Mouse (Mus musculus): Measurements from ENCODE around the gene Cd36. TPM values are rescaled to one million over a fixed set of nuclear protein-coding genes. Genes with fewer than 3 reads are reported as not detected.

The Cd36 gene
- polyA plus RNA-seq, 1 experiment, result 14.3 TPM

DNA sequence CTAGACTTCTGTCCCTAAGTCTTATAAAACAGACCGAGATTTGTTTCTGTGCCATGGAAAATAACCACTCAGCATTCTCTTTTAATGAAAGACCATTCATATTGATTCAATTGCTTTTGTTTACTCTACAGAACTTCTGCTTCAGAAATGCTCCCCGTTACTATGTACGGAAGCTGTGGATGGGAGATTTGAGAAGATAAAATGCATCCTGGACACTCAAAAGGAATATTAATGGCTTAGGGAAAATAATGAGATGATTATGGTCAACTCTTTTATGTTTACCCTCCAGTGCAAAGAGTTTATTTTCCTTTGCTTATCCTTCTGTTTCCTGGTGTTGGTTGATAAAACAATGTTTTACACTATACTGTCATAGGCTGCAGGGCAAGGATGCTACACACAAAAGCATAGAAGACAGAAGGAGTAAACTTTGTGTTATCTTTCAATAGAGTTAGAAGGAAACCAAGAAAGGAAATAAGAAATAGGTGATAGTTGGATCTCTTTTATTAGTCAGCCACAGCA lies 5.2 kb downstream of the Cd36 start:
- Histone ChIP-seq H3K27ac (ENCODE audit: insufficient read depth, low read length) (no peak overlapping the region), H3K4me1 (ENCODE audit: control insufficient read depth, insufficient read depth, insufficient read length) (no peaks in the 10 kb centered on the region), H3K36me3 (ENCODE audit: control insufficient read depth, insufficient read depth, low read length) (no peaks in the 10 kb centered on the region), H3K4me3 (ENCODE audit: extremely low read depth, insufficient read depth, insufficient read length) (no peak overlapping the region), H3K27me3 (ENCODE audit: control insufficient read depth, insufficient read depth, low read length) (no peaks in the 10 kb centered on the region)
- TF ChIP-seq CTCF (IDR thresholded peaks at IDR 0.05; ENCODE audit: extremely low read depth, insufficient read depth, insufficient read length, insufficient replicate concordance), result no peak
- TF ChIP-seq POLR2A (IDR thresholded peaks at IDR 0.05; ENCODE audit: low read depth, low read length), result no peak
- no peak for DNase-seq (ENCODE audit: low read depth in 1 of 2, low spot score in 2 of 2)
- 91% methylated on average over 3 of the region's 3 CpGs for WGBS

DNA sequence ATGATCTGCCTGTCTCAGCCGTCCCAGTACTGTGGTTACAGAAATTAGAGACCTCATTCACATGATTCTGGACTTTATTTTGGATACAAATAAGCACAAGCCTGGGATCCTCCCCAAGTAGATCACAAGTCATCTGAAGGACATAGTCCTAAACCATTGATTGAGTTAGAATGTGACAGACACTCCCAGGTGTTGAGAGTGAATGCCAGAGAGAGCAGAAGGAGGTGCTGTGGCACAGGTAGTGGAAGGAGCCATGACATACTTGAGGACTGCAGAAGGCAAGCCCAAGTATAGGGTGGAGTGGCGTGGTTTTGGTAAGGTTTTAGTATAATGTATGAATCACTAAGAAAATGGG lies 7.1 kb downstream of the Cd36 start:
- H3K27me3 ChIP-seq (ENCODE audit: control insufficient read depth, insufficient read depth, low read length), result no peaks in the 10 kb centered on the region
- WGBS, result 81% methylated on average over 2 of the region's 2 CpGs
- DNase-seq (ENCODE audit: low read depth in 1 of 2, low spot score in 2 of 2), result no peak
- H3K4me3 ChIP-seq (ENCODE audit: extremely low read depth, insufficient read depth, insufficient read length), result no peak overlapping the region
- TF ChIP-seq CTCF (IDR thresholded peaks at IDR 0.05; ENCODE audit: extremely low read depth, insufficient read depth, insufficient read length, insufficient replicate concordance) (no peak), POLR2A (IDR thresholded peaks at IDR 0.05; ENCODE audit: low read depth, low read length) (no peak)
- no peaks in the 10 kb centered on the region for H3K36me3 ChIP-seq (ENCODE audit: control insufficient read depth, insufficient read depth, low read length)
- H3K4me1 ChIP-seq (ENCODE audit: control insufficient read depth, insufficient read depth, insufficient read length), result no peaks in the 10 kb centered on the region
- H3K27ac ChIP-seq (ENCODE audit: insufficient read depth, low read length), result no peak overlapping the region

DNA sequence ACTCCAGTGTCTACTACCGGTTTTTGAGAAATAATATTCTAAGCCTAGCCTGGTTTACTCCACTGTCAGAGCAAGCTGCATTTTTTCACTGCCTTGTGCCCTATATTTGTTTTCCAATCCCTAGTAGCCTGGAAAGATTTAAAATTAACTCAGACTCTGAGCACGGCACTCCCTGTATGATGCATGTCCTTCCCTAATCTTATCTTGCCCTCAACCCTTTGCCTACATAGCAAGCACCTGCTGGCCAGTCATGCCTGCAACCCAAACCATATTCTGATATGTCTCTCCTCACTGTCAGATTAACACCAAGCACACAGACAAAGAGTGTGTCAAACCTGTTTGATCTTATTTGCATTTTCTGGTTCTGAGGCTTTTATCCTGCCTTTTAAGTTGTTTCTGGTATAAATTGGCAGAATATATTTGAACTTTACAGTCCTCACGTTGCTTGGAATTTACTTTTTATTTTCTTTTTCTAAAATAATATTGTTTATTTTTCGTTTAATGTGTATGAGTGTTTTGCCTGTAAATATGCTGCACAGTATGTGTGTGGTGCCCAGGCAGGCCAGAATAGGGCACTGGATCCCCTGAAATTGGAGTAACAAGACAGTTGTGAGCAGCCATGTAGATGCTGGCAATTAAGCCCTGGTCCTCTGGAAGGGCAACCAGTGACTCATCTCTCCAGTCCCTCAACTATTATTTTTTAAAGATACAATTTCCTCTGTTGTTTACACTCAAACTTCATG lies 7.6 kb downstream of the Cd36 start:
- TF ChIP-seq POLR2A (IDR thresholded peaks at IDR 0.05; ENCODE audit: low read depth, low read length), result no peak
- TF ChIP-seq CTCF (IDR thresholded peaks at IDR 0.05; ENCODE audit: extremely low read depth, insufficient read depth, insufficient read length, insufficient replicate concordance), result no peak
- Histone ChIP-seq H3K4me1 (ENCODE audit: control insufficient read depth, insufficient read depth, insufficient read length) (no peaks in the 10 kb centered on the region), H3K4me3 (ENCODE audit: extremely low read depth, insufficient read depth, insufficient read length) (no peak overlapping the region), H3K27me3 (ENCODE audit: control insufficient read depth, insufficient read depth, low read length) (no peaks in the 10 kb centered on the region), H3K27ac (ENCODE audit: insufficient read depth, low read length) (no peak overlapping the region), H3K36me3 (ENCODE audit: control insufficient read depth, insufficient read depth, low read length) (no peaks in the 10 kb centered on the region)
- no peak for DNase-seq (ENCODE audit: low read depth in 1 of 2, low spot score in 2 of 2)
- WGBS, result 81% methylated on average over 4 of the region's 4 CpGs

DNA sequence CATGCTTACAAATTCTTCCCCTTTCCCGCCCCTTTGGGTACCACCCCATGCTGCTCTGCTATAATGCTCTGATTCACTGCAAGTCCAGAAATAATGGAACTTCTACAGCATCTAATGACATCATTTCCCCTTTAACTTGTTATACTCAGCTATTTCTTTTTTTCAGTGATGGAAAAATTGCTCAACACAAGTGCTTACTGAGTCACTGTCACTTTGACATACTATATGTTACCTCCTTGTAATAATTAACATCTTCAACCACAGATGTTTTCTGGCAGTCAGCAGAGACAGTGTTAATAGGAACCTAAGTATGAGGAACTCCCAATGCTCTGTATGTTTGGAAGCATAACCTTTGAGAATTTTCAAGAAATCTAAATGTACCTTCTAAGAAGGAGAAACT lies 8.7 kb downstream of the Cd36 start:
- Histone ChIP-seq H3K4me3 (ENCODE audit: extremely low read depth, insufficient read depth, insufficient read length) (no peak overlapping the region), H3K4me1 (ENCODE audit: control insufficient read depth, insufficient read depth, insufficient read length) (no peaks in the 10 kb centered on the region), H3K27me3 (ENCODE audit: control insufficient read depth, insufficient read depth, low read length) (no peaks in the 10 kb centered on the region), H3K36me3 (ENCODE audit: control insufficient read depth, insufficient read depth, low read length) (no peaks in the 10 kb centered on the region), H3K27ac (ENCODE audit: insufficient read depth, low read length) (no peak overlapping the region)
- no peak for DNase-seq (ENCODE audit: low read depth in 1 of 2, low spot score in 2 of 2)
- no peak for TF ChIP-seq POLR2A (IDR thresholded peaks at IDR 0.05; ENCODE audit: low read depth, low read length)
- TF ChIP-seq CTCF (IDR thresholded peaks at IDR 0.05; ENCODE audit: extremely low read depth, insufficient read depth, insufficient read length, insufficient replicate concordance), result no peak
- 85% methylated on average over 1 of the region's 1 CpGs for WGBS

DNA sequence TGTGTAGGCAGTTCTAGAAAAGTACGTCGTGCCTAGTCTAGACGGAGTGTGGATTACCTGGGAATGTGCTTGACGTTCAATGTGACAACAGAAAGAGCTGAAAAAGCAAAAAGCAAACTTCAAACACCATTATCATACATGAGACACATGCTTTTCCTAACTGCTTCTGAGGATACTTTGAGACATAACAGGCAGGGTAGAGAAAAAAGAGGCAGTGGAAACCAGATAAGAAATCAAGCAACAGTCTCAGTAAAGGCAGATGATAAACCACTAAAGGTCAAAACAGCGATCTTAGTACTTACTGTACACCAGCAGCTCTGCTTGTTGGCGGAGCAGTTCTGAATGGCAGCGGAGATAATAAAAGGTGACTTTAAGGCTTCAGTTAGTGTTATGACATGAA lies 11.6 kb downstream of the Cd36 start:
- Histone ChIP-seq H3K4me1 (ENCODE audit: control insufficient read depth, insufficient read depth, insufficient read length) (no peaks in the 10 kb centered on the region), H3K27ac (ENCODE audit: insufficient read depth, low read length) (no peak overlapping the region), H3K27me3 (ENCODE audit: control insufficient read depth, insufficient read depth, low read length) (no peaks in the 10 kb centered on the region), H3K4me3 (ENCODE audit: extremely low read depth, insufficient read depth, insufficient read length) (no peak overlapping the region), H3K36me3 (ENCODE audit: control insufficient read depth, insufficient read depth, low read length) (no peaks in the 10 kb centered on the region)
- no peak for DNase-seq (ENCODE audit: low read depth in 1 of 2, low spot score in 2 of 2)
- TF ChIP-seq CTCF (IDR thresholded peaks at IDR 0.05; ENCODE audit: extremely low read depth, insufficient read depth, insufficient read length, insufficient replicate concordance), result no peak
- TF ChIP-seq POLR2A (IDR thresholded peaks at IDR 0.05; ENCODE audit: low read depth, low read length), result no peak
- WGBS, result 74% methylated on average over 7 of the region's 7 CpGs

DNA sequence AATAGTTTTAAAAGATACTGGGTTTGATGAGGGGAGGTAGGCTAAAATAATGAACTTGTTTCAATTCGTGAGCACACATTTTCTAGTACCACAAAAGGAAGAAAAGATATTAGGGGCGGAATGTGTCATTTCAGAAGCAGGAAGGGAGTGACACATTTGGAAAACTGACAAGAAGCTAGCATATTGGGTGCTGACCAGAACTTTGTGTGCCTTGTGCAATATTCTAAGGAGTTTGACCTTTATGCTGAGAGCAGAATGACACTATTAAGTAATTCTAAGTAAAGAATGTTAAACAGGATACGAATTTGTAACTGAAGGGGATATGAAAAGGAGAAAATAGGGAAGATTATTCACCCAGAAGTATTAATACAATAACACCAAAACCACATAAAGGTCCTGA lies 12.0 kb downstream of the Cd36 start:
- Histone ChIP-seq H3K4me1 (ENCODE audit: control insufficient read depth, insufficient read depth, insufficient read length) (no peaks in the 10 kb centered on the region), H3K36me3 (ENCODE audit: control insufficient read depth, insufficient read depth, low read length) (no peaks in the 10 kb centered on the region), H3K27ac (ENCODE audit: insufficient read depth, low read length) (no peak overlapping the region), H3K4me3 (ENCODE audit: extremely low read depth, insufficient read depth, insufficient read length) (no peak overlapping the region), H3K27me3 (ENCODE audit: control insufficient read depth, insufficient read depth, low read length) (no peaks in the 10 kb centered on the region)
- no peak for DNase-seq (ENCODE audit: low read depth in 1 of 2, low spot score in 2 of 2)
- 52% methylated on average over 3 of the region's 3 CpGs for WGBS
- no peak for TF ChIP-seq CTCF (IDR thresholded peaks at IDR 0.05; ENCODE audit: extremely low read depth, insufficient read depth, insufficient read length, insufficient replicate concordance)

DNA sequence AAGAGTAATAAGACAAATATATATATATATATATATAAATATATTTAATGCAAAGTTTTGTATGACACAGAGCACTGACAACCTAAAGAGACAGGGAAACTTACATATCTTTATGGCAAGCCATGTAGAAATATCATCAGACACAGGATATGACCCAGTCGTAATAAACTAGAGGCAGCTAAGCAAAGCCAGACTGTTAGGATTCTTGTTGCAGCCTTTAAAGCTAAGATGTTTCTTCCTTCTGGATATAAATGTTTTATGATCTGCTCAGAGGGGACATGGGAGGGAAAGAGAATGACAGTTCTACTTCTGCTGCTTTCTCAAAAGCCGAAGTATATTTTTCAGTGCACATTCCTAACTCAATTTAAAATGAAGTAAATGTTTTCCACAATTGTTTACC lies 14.3 kb downstream of the Cd36 start:
- Histone ChIP-seq H3K27ac (ENCODE audit: insufficient read depth, low read length) (no peak overlapping the region), H3K27me3 (ENCODE audit: control insufficient read depth, insufficient read depth, low read length) (no peaks in the 10 kb centered on the region), H3K36me3 (ENCODE audit: control insufficient read depth, insufficient read depth, low read length) (no peaks in the 10 kb centered on the region), H3K4me3 (ENCODE audit: extremely low read depth, insufficient read depth, insufficient read length) (no peak overlapping the region), H3K4me1 (ENCODE audit: control insufficient read depth, insufficient read depth, insufficient read length) (no peaks in the 10 kb centered on the region)
- WGBS, result 93% methylated on average over 2 of the region's 2 CpGs
- no peak for TF ChIP-seq POLR2A (IDR thresholded peaks at IDR 0.05; ENCODE audit: low read depth, low read length)
- TF ChIP-seq CTCF (IDR thresholded peaks at IDR 0.05; ENCODE audit: extremely low read depth, insufficient read depth, insufficient read length, insufficient replicate concordance), result no peak
- no peak for DNase-seq (ENCODE audit: low read depth in 1 of 2, low spot score in 2 of 2)

Measured in spleen, adult 2 months (tissue).